Mouse (Mus musculus): ENCODE data around the gene Osbpl8. TPM values are rescaled to one million over a fixed set of nuclear protein-coding genes. Genes with fewer than 3 reads are reported as not detected.

Gene Osbpl8
- polyA plus RNA-seq, 1 experiment from 2014 or later, result 9.4 TPM

GRCm38 (mm10) chr10:111157241-111157659 lies 7.3 kb upstream of the Osbpl8 start:
- H3K4me3 ChIP-seq, result no peak overlapping the region
- no peaks in the 10 kb centered on the region for H3K27me3 ChIP-seq (replicated peaks; ENCODE audit: low read depth, poor library complexity, severe bottlenecking)
- no peaks in the 10 kb centered on the region for H3K4me1 ChIP-seq
- DNase-seq (ENCODE audit: low spot score), result no peak
- WGBS, result 87% methylated on average over 7 of the region's 7 CpGs
- H3K9me3 ChIP-seq, result no peaks in the 10 kb centered on the region
- no peaks in the 10 kb centered on the region for H3K36me3 ChIP-seq (replicated peaks)
- no peak overlapping the region for H3K27ac ChIP-seq (replicated peaks)

- Histone ChIP-seq H3K4me3 (no peak overlapping the region), H3K9me3 (no peaks in the 10 kb centered on the region), H3K27ac (replicated peaks) (no peak overlapping the region), H3K36me3 (replicated peaks) (no peaks in the 10 kb centered on the region), H3K4me1 (peaks cover 8% of the 10 kb centered on the region), H3K27me3 (replicated peaks; ENCODE audit: low read depth, poor library complexity, severe bottlenecking) (no peaks in the 10 kb centered on the region)
- 81% methylated on average over 5 of the region's 5 CpGs for WGBS
- no peak for DNase-seq (ENCODE audit: low spot score)
These were observed 4.6 kb upstream of the Osbpl8 start for GRCm38 (mm10) chr10:111159789-111160522.

- no peak overlapping the region for H3K27ac ChIP-seq (replicated peaks)
- no peak overlapping the region for H3K4me3 ChIP-seq
- H3K27me3 ChIP-seq (replicated peaks; ENCODE audit: low read depth, poor library complexity, severe bottlenecking), result no peaks in the 10 kb centered on the region
- H3K9me3 ChIP-seq, result no peaks in the 10 kb centered on the region
- no peaks in the 10 kb centered on the region for H3K36me3 ChIP-seq (replicated peaks)
- peaks cover 8% of the 10 kb centered on the region for H3K4me1 ChIP-seq
- 88% methylated on average over 3 of the region's 3 CpGs for WGBS
- DNase-seq (ENCODE audit: low spot score), result no peak
These were observed 4.0 kb upstream of the Osbpl8 start for GRCm38 (mm10) chr10:111160540-111160939.

GRCm38 (mm10) chr10:111161373-111161772 lies 3.2 kb upstream of the Osbpl8 start:
- H3K9me3 ChIP-seq, result no peaks in the 10 kb centered on the region
- H3K36me3 ChIP-seq (replicated peaks), result no peaks in the 10 kb centered on the region
- H3K27me3 ChIP-seq (replicated peaks; ENCODE audit: low read depth, poor library complexity, severe bottlenecking), result no peaks in the 10 kb centered on the region
- no peak overlapping the region for H3K27ac ChIP-seq (replicated peaks)
- H3K4me1 ChIP-seq, result peaks cover 13% of the 10 kb centered on the region
- no peak overlapping the region for H3K4me3 ChIP-seq
- WGBS, result 93% methylated on average over 6 of the region's 6 CpGs
- DNase-seq (ENCODE audit: low spot score), result no peak

- Histone ChIP-seq H3K4me1 (peaks cover 17% of the 10 kb centered on the region), H3K9me3 (no peaks in the 10 kb centered on the region), H3K27ac (replicated peaks) (no peak overlapping the region), H3K27me3 (replicated peaks; ENCODE audit: low read depth, poor library complexity, severe bottlenecking) (no peaks in the 10 kb centered on the region), H3K4me3 (no peak overlapping the region), H3K36me3 (replicated peaks) (no peaks in the 10 kb centered on the region)
- 87% methylated on average over 3 of the region's 3 CpGs for WGBS
- DNase-seq (ENCODE audit: low spot score), result no peak
These were observed 1.5 kb upstream of the Osbpl8 start for GRCm38 (mm10) chr10:111163025-111163424.

GRCm38 (mm10) chr10:111163601-111164240 lies 831 bp upstream of the Osbpl8 start:
- DNase-seq (ENCODE audit: low spot score), result no peak
- 34% methylated on average over 9 of the region's 9 CpGs for WGBS
- peak overlapping the region; percentile 93 for H3K27ac ChIP-seq (replicated peaks)
- no peaks in the 10 kb centered on the region for H3K27me3 ChIP-seq (replicated peaks; ENCODE audit: low read depth, poor library complexity, severe bottlenecking)
- peaks cover 17% of the 10 kb centered on the region for H3K4me1 ChIP-seq
- no peaks in the 10 kb centered on the region for H3K36me3 ChIP-seq (replicated peaks)
- no peaks in the 10 kb centered on the region for H3K9me3 ChIP-seq
- peak overlapping the region; percentile 98 for H3K4me3 ChIP-seq

- under 1% methylated on average over 52 of the region's 52 CpGs for WGBS
- H3K27me3 ChIP-seq (replicated peaks; ENCODE audit: low read depth, poor library complexity, severe bottlenecking), result no peaks in the 10 kb centered on the region
These were observed 848 bp downstream of the Osbpl8 start for GRCm38 (mm10) chr10:111165219-111165981.

GRCm38 (mm10) chr10:111166057-111166841 lies 1.7 kb downstream of the Osbpl8 start:
- Histone ChIP-seq H3K27me3 (replicated peaks; ENCODE audit: low read depth, poor library complexity, severe bottlenecking) (no peaks in the 10 kb centered on the region), H3K36me3 (replicated peaks) (no peaks in the 10 kb centered on the region), H3K9me3 (no peaks in the 10 kb centered on the region), H3K4me3 (peak overlapping the region; percentile 98), H3K27ac (replicated peaks) (peak overlapping the region; percentile 93; the same call in 1 of the 2 replicates), H3K4me1 (peaks cover 17% of the 10 kb centered on the region)
- no peak for DNase-seq (ENCODE audit: low spot score)
- 31% methylated on average over 4 of the region's 4 CpGs for WGBS

More at GRCm38 (mm10) chr10:111165219-111165981, 848 bp downstream of the Osbpl8 start:
- DNase-seq (ENCODE audit: low spot score), result peak; percentile 80
- Histone ChIP-seq H3K36me3 (replicated peaks) (no peaks in the 10 kb centered on the region), H3K27ac (replicated peaks) (peak overlapping the region; percentile 93), H3K4me3 (peak overlapping the region; percentile 98), H3K4me1 (peaks cover 17% of the 10 kb centered on the region), H3K9me3 (no peaks in the 10 kb centered on the region)

- no peaks in the 10 kb centered on the region for H3K9me3 ChIP-seq
- H3K27me3 ChIP-seq (replicated peaks; ENCODE audit: low read depth, poor library complexity, severe bottlenecking), result no peaks in the 10 kb centered on the region
- H3K36me3 ChIP-seq (replicated peaks), result no peaks in the 10 kb centered on the region
- no peak overlapping the region for H3K27ac ChIP-seq (replicated peaks)
- WGBS, result 88% methylated on average over 4 of the region's 4 CpGs
- DNase-seq (ENCODE audit: low spot score), result no peak
- H3K4me1 ChIP-seq, result peaks cover 24% of the 10 kb centered on the region
- no peak overlapping the region for H3K4me3 ChIP-seq
These were observed 2.9 kb downstream of the Osbpl8 start for GRCm38 (mm10) chr10:111167444-111167843.

GRCm38 (mm10) chr10:111168305-111168704 lies 3.8 kb downstream of the Osbpl8 start:
- Histone ChIP-seq H3K36me3 (replicated peaks) (no peaks in the 10 kb centered on the region), H3K27ac (replicated peaks) (no peak overlapping the region), H3K27me3 (replicated peaks; ENCODE audit: low read depth, poor library complexity, severe bottlenecking) (no peaks in the 10 kb centered on the region), H3K9me3 (no peaks in the 10 kb centered on the region), H3K4me3 (no peak overlapping the region), H3K4me1 (peaks cover 24% of the 10 kb centered on the region)
- DNase-seq (ENCODE audit: low spot score), result no peak
- 90% methylated on average over 3 of the region's 3 CpGs for WGBS

GRCm38 (mm10) chr10:111171246-111171934 lies 6.8 kb downstream of the Osbpl8 start:
- Histone ChIP-seq H3K9me3 (no peaks in the 10 kb centered on the region), H3K27me3 (replicated peaks; ENCODE audit: low read depth, poor library complexity, severe bottlenecking) (no peaks in the 10 kb centered on the region), H3K27ac (replicated peaks) (no peak overlapping the region), H3K4me1 (peaks cover 11% of the 10 kb centered on the region), H3K36me3 (replicated peaks) (no peaks in the 10 kb centered on the region), H3K4me3 (no peak overlapping the region)
- WGBS, result 92% methylated on average over 15 of the region's 15 CpGs
- DNase-seq (ENCODE audit: low spot score), result no peak
